Mouse (Mus musculus) limb, embryonic 12.5 days (tissue): ENCODE data around the gene 1700022I11Rik. TPM values are rescaled to one million over a fixed set of nuclear protein-coding genes. Genes with fewer than 3 reads are reported as not detected.
A peak's percentile ranks its signal among the peaks of the same experiment; 100 is the strongest.

Source experiments
- ATAC-seq: fragments of 200-750 bp; cut with Nextera tagmentation; 2 replicates; pipeline ENCODE4 v1.8.0; 2017; ENCODE audit warnings: low read depth, moderate TSS enrichment; ENCODE audit not compliant: insufficient number of reproducible peaks, insufficient read depth, low FRiP score, low TSS enrichment
- H3K27ac ChIP-seq: fragments of 300-500 bp; sonication (generic); 2 replicates; pipeline ENCODE4 v1.5.1; 2016; ENCODE audit warnings: mild to moderate bottlenecking, moderate library complexity
- H3K27me3 ChIP-seq: fragments of 300-500 bp; sonication (generic); 2 replicates; pipeline ENCODE4 v1.6.1; 2016; ENCODE audit warnings: mild to moderate bottlenecking, moderate library complexity
- H3K36me3 ChIP-seq: fragments of 300-500 bp; sonication (generic); 2 replicates; pipeline ENCODE4 v1.6.1; 2016; ENCODE audit warnings: mild to moderate bottlenecking, moderate library complexity
- H3K4me1 ChIP-seq: fragments of 300-500 bp; sonication (generic); replicated peaks from 2 replicates; pipeline ENCODE4 v1.6.1; 2016
- H3K4me2 ChIP-seq: fragments of 300-500 bp; sonication (generic); 2 replicates; pipeline ENCODE4 v1.6.1; 2016; ENCODE audit warnings: mild to moderate bottlenecking, moderate library complexity
- H3K4me3 ChIP-seq: fragments of 300-500 bp; sonication (generic); replicated peaks from 2 replicates; pipeline ENCODE4 v1.5.1; 2016; ENCODE audit warnings: mild to moderate bottlenecking
- H3K9ac ChIP-seq: fragments of 300-500 bp; sonication (generic); replicated peaks from 2 replicates; pipeline ENCODE4 v1.6.1; 2016; ENCODE audit warnings: mild to moderate bottlenecking, moderate library complexity
- H3K9me3 ChIP-seq: fragments of 300-500 bp; sonication (generic); 2 replicates; pipeline ENCODE4 v1.6.1; 2016; ENCODE audit warnings: mild to moderate bottlenecking, moderate library complexity
- WGBS: fragments of 180-500 bp; shearing (Covaris S2); methylation state at CpG from one replicate; pipeline ENCODE4 v1.1.7; 2016; 5-methylcytosine and 5-hydroxymethylcytosine counted together
- polyA plus RNA-seq: library from polyadenylated mRNA; unstranded; fragments of >200 nt; fragmentation: Nextera tagmentation; extraction: Ambion mirVana; gene quantifications from 2 replicates; pipeline ENCODE4 v1.2.1, GENCODE M21; 2016

The 1700022I11Rik gene
- polyA plus RNA-seq, 1 experiment from 2014 or later = 0.78 TPM

- Histone ChIP-seq H3K9me3 (no peaks in the 10 kb centered on the region), H3K9ac (peak within 1 kb of the TSS; percentile 64), H3K4me1 (peaks cover 15% of the 10 kb centered on the region), H3K27ac (peak within 1 kb of the TSS; percentile 88), H3K4me2 (peak within 1 kb of the TSS; percentile 74), H3K36me3 (peaks cover 78% of the 10 kb centered on the region), H3K4me3 (peak within 1 kb of the TSS; percentile 61), H3K27me3 (no peaks in the 10 kb centered on the region)
- WGBS = 7% methylated on average over 42 of the region's 42 CpGs
- peak; percentile 86 for ATAC-seq
These were observed 55.9 kb downstream of the 1700022I11Rik start, which contains the start of gene Pigo for GRCm38 (mm10) chr4:43025084-43025960. Gene Pigo (minus strand): TSS chr4:43025819.

- WGBS = 91% methylated on average over 7 of the region's 7 CpGs
- Histone ChIP-seq H3K27me3 (no peaks in the 10 kb centered on the region), H3K9me3 (no peaks in the 10 kb centered on the region), H3K4me2 (no peak overlapping the region), H3K27ac (no peak overlapping the region), H3K4me3 (no peak overlapping the region), H3K9ac (no peak overlapping the region), H3K36me3 (peaks cover 58% of the 10 kb centered on the region), H3K4me1 (peaks cover 22% of the 10 kb centered on the region)
- no peak for ATAC-seq
These were observed 59.7 kb downstream of the 1700022I11Rik start for GRCm38 (mm10) chr4:43029121-43029520.

GRCm38 (mm10) chr4:43029749-43030148 lies 60.3 kb downstream of the 1700022I11Rik start:
- Histone ChIP-seq H3K27me3 (no peaks in the 10 kb centered on the region), H3K4me3 (0 out of 2 replicates have a peak overlapping the region, but pooled peaks have one; percentile 77), H3K36me3 (peaks cover 59% of the 10 kb centered on the region), H3K4me1 (peaks cover 17% of the 10 kb centered on the region), H3K9ac (no peak overlapping the region), H3K9me3 (no peaks in the 10 kb centered on the region), H3K27ac (no peak overlapping the region), H3K4me2 (peak overlapping the region; percentile 85; the same call in 1 of the 2 replicates)
- 94% methylated on average over 9 of the region's 9 CpGs for WGBS
- ATAC-seq = no peak

- WGBS = 75% methylated on average over 9 of the region's 9 CpGs
- Histone ChIP-seq H3K9me3 (no peaks in the 10 kb centered on the region), H3K4me2 (peak overlapping the region; percentile 85), H3K27ac (peak overlapping the region; percentile 90; the same call in 1 of the 2 replicates), H3K27me3 (no peaks in the 10 kb centered on the region), H3K4me1 (peaks cover 13% of the 10 kb centered on the region), H3K9ac (peak overlapping the region; percentile 91), H3K36me3 (peaks cover 65% of the 10 kb centered on the region), H3K4me3 (peak overlapping the region; percentile 77)
- ATAC-seq = no peak
These were observed 60.9 kb downstream of the 1700022I11Rik start for GRCm38 (mm10) chr4:43030352-43030751.

- Histone ChIP-seq H3K36me3 (peaks cover 70% of the 10 kb centered on the region), H3K9me3 (no peaks in the 10 kb centered on the region), H3K4me1 (peaks cover 13% of the 10 kb centered on the region), H3K4me2 (peak overlapping the region; percentile 85), H3K27me3 (no peaks in the 10 kb centered on the region), H3K27ac (peak overlapping the region; percentile 90), H3K4me3 (peak overlapping the region; percentile 77), H3K9ac (peak overlapping the region; percentile 91)
- 2% methylated on average over 28 of the region's 28 CpGs for WGBS
- peak; percentile 57 for ATAC-seq
These were observed 61.4 kb downstream of the 1700022I11Rik start for GRCm38 (mm10) chr4:43030780-43031230.

- no peaks in the 10 kb centered on the region for H3K9me3 ChIP-seq
- H3K4me3 ChIP-seq = peak within 1 kb of the TSS; percentile 77
- peak within 1 kb of the TSS; percentile 85 for H3K4me2 ChIP-seq
- peak within 1 kb of the TSS; percentile 90 for H3K27ac ChIP-seq
- peaks cover 13% of the 10 kb centered on the region for H3K4me1 ChIP-seq
- under 1% methylated on average over 38 of the region's 38 CpGs for WGBS
- H3K36me3 ChIP-seq = peaks cover 75% of the 10 kb centered on the region
- no peaks in the 10 kb centered on the region for H3K27me3 ChIP-seq
- peak; percentile 96 for ATAC-seq
- H3K9ac ChIP-seq = peak within 1 kb of the TSS; percentile 91
These were observed 62.0 kb downstream of the 1700022I11Rik start, which contains the start of gene Stoml2 for GRCm38 (mm10) chr4:43031237-43031995. Gene Stoml2 (minus strand): TSS chr4:43031710.

GRCm38 (mm10) chr4:43032501-43032900 lies 63.1 kb downstream of the 1700022I11Rik start:
- ATAC-seq = no peak
- H3K9ac ChIP-seq = no peak overlapping the region
- no peak overlapping the region for H3K4me2 ChIP-seq
- no peak overlapping the region for H3K4me3 ChIP-seq
- no peak overlapping the region; the same call in 1 of the 2 replicates for H3K27ac ChIP-seq
- 100% methylated on average over 1 of the region's 1 CpGs for WGBS
- H3K9me3 ChIP-seq = no peaks in the 10 kb centered on the region
- H3K27me3 ChIP-seq = no peaks in the 10 kb centered on the region
- peaks cover 13% of the 10 kb centered on the region for H3K4me1 ChIP-seq
- peaks cover 70% of the 10 kb centered on the region for H3K36me3 ChIP-seq

Other genes starting within 250 kb of the 1700022I11Rik start
- not detected in 2 replicates for gene 4930578G10Rik, start 234.1 kb upstream of the 1700022I11Rik start, polyA plus RNA-seq
- not detected in 2 replicates for gene Ccl19, start 213.0 kb upstream of the 1700022I11Rik start, polyA plus RNA-seq
- 3.1 and 4.0 TPM in 2 replicates for gene Ccl21a, start 195.6 kb upstream of the 1700022I11Rik start, polyA plus RNA-seq
- 0.06 TPM in 1 of 2 replicates, not detected in the other for gene Fam205a1, start 115.7 kb upstream of the 1700022I11Rik start, polyA plus RNA-seq
- gene Gm12394, start 112.8 kb upstream of the 1700022I11Rik start, polyA plus RNA-seq = 0.09 TPM in 1 of 2 replicates, not detected in the other
- gene Fam205c, start 95.4 kb upstream of the 1700022I11Rik start, polyA plus RNA-seq = 0.35 TPM in 1 of 2 replicates, not detected in the other
- gene Phf24, start 52.9 kb upstream of the 1700022I11Rik start, polyA plus RNA-seq = 0.14 and 0.31 TPM in 2 replicates
- 6.6 and 7.4 TPM in 2 replicates for gene Dnajb5, start 19.8 kb upstream of the 1700022I11Rik start, polyA plus RNA-seq
- gene Vcp, start 30.9 kb downstream of the 1700022I11Rik start, polyA plus RNA-seq = 656 and 692 TPM in 2 replicates
- gene Fancg, start 40.9 kb downstream of the 1700022I11Rik start, polyA plus RNA-seq = 18.4 and 20.6 TPM in 2 replicates
- gene Pigo, start 56.2 kb downstream of the 1700022I11Rik start, polyA plus RNA-seq = 27.0 and 30.3 TPM in 2 replicates
- gene Stoml2, start 62.1 kb downstream of the 1700022I11Rik start, polyA plus RNA-seq = 344 and 353 TPM in 2 replicates
- gene Fam214b, start 76.6 kb downstream of the 1700022I11Rik start, polyA plus RNA-seq = 12.1 and 13.4 TPM in 2 replicates
- gene Unc13b, start 89.3 kb downstream of the 1700022I11Rik start, polyA plus RNA-seq = 3.5 and 4.0 TPM in 2 replicates